Mouse (Mus musculus): Measurements from ENCODE around the gene Atg2b. TPM values are rescaled to one million over a fixed set of nuclear protein-coding genes. Genes with fewer than 3 reads are reported as not detected.

Gene Atg2b
- polyA plus RNA-seq, 1 experiment from 2014 or later = 16.6 TPM

GRCm38 (mm10) chr12:105655850-105656249 lies 29.2 kb downstream of the Atg2b start:
- 91% methylated on average over 7 of the region's 7 CpGs for WGBS
- H3K4me2 ChIP-seq (ENCODE audit: low read depth) = no peak overlapping the region

GRCm38 (mm10) chr12:105642770-105643321 lies 42.2 kb downstream of the Atg2b start:
- Histone ChIP-seq H3K4me1 (ENCODE audit: control insufficient read depth, insufficient read depth, low read length) (no peaks in the 10 kb centered on the region), H3K27ac (ENCODE audit: low read depth, low read length) (no peak overlapping the region), H3K4me3 (ENCODE audit: low read depth, low read length) (no peak overlapping the region), H3K27me3 (ENCODE audit: control insufficient read depth, insufficient read depth, low read length) (no peaks in the 10 kb centered on the region), H3K9me3 (ENCODE audit: control insufficient read depth, low read length) (no peaks in the 10 kb centered on the region), H3K4me2 (ENCODE audit: low read depth) (no peak overlapping the region), H3K9ac (ENCODE audit: low read length) (no peak overlapping the region), H3K36me3 (ENCODE audit: control insufficient read depth, insufficient read depth, low read length) (peaks cover 11% of the 10 kb centered on the region)
- no peak for DNase-seq (ENCODE audit: low spot score)
- WGBS = 94% methylated on average over 11 of the region's 11 CpGs
- ATAC-seq (ENCODE audit: insufficient read depth, low FRiP score, low TSS enrichment) = no peak

More at GRCm38 (mm10) chr12:105655850-105656249, 29.2 kb downstream of the Atg2b start:
- H3K4me1 ChIP-seq (ENCODE audit: control insufficient read depth, insufficient read depth, low read length) = no peaks in the 10 kb centered on the region
- H3K9me3 ChIP-seq (ENCODE audit: control insufficient read depth, low read length) = no peaks in the 10 kb centered on the region
- DNase-seq (ENCODE audit: low spot score) (no peak), ATAC-seq (ENCODE audit: insufficient read depth, low FRiP score, low TSS enrichment) (no peak)
- H3K36me3 ChIP-seq (ENCODE audit: control insufficient read depth, insufficient read depth, low read length) = peaks cover 9% of the 10 kb centered on the region
- no peaks in the 10 kb centered on the region for H3K27me3 ChIP-seq (ENCODE audit: control insufficient read depth, insufficient read depth, low read length)
- H3K27ac ChIP-seq (ENCODE audit: low read depth, low read length) = no peak overlapping the region
- H3K9ac ChIP-seq (ENCODE audit: low read length) = no peak overlapping the region
- H3K4me3 ChIP-seq (ENCODE audit: low read depth, low read length) = no peak overlapping the region

GRCm38 (mm10) chr12:105637554-105637953 lies 47.5 kb downstream of the Atg2b start:
- Histone ChIP-seq H3K36me3 (ENCODE audit: control insufficient read depth, insufficient read depth, low read length) (peaks cover 10% of the 10 kb centered on the region), H3K9me3 (ENCODE audit: control insufficient read depth, low read length) (no peaks in the 10 kb centered on the region), H3K27me3 (ENCODE audit: control insufficient read depth, insufficient read depth, low read length) (no peaks in the 10 kb centered on the region), H3K4me2 (ENCODE audit: low read depth) (no peak overlapping the region), H3K4me1 (ENCODE audit: control insufficient read depth, insufficient read depth, low read length) (no peaks in the 10 kb centered on the region), H3K27ac (ENCODE audit: low read depth, low read length) (no peak overlapping the region), H3K4me3 (ENCODE audit: low read depth, low read length) (no peak overlapping the region), H3K9ac (ENCODE audit: low read length) (no peak overlapping the region)
- no peak for DNase-seq (ENCODE audit: low spot score)
- no peak for ATAC-seq (ENCODE audit: insufficient read depth, low FRiP score, low TSS enrichment)
- 75% methylated on average over 4 of the region's 4 CpGs for WGBS

- H3K9me3 ChIP-seq (ENCODE audit: control insufficient read depth, low read length) = no peaks in the 10 kb centered on the region
- no peak for ATAC-seq (ENCODE audit: insufficient read depth, low FRiP score, low TSS enrichment)
- H3K27ac ChIP-seq (ENCODE audit: low read depth, low read length) = no peak overlapping the region
- H3K9ac ChIP-seq (ENCODE audit: low read length) = no peak overlapping the region
- peaks cover 10% of the 10 kb centered on the region for H3K36me3 ChIP-seq (ENCODE audit: control insufficient read depth, insufficient read depth, low read length)
- no peaks in the 10 kb centered on the region for H3K4me1 ChIP-seq (ENCODE audit: control insufficient read depth, insufficient read depth, low read length)
- 93% methylated on average over 9 of the region's 9 CpGs for WGBS
- H3K4me3 ChIP-seq (ENCODE audit: low read depth, low read length) = no peak overlapping the region
- DNase-seq (ENCODE audit: low spot score) = no peak
- no peak overlapping the region for H3K4me2 ChIP-seq (ENCODE audit: low read depth)
- H3K27me3 ChIP-seq (ENCODE audit: control insufficient read depth, insufficient read depth, low read length) = no peaks in the 10 kb centered on the region
Measured at GRCm38 (mm10) chr12:105636551-105636950, 48.5 kb downstream of the Atg2b start.

GRCm38 (mm10) chr12:105634374-105635067 lies 50.5 kb downstream of the Atg2b start:
- WGBS = 90% methylated on average over 13 of the region's 13 CpGs
- H3K4me2 ChIP-seq (ENCODE audit: low read depth) = no peak overlapping the region
- H3K27me3 ChIP-seq (ENCODE audit: control insufficient read depth, insufficient read depth, low read length) = no peaks in the 10 kb centered on the region
- no peaks in the 10 kb centered on the region for H3K4me1 ChIP-seq (ENCODE audit: control insufficient read depth, insufficient read depth, low read length)
- H3K4me3 ChIP-seq (ENCODE audit: low read depth, low read length) = no peak overlapping the region
- ATAC-seq (ENCODE audit: insufficient read depth, low FRiP score, low TSS enrichment) (no peak), DNase-seq (ENCODE audit: low spot score) (no peak)
- no peaks in the 10 kb centered on the region for H3K9me3 ChIP-seq (ENCODE audit: control insufficient read depth, low read length)
- H3K36me3 ChIP-seq (ENCODE audit: control insufficient read depth, insufficient read depth, low read length) = peaks cover 6% of the 10 kb centered on the region
- H3K27ac ChIP-seq (ENCODE audit: low read depth, low read length) = no peak overlapping the region
- no peak overlapping the region for H3K9ac ChIP-seq (ENCODE audit: low read length)

GRCm38 (mm10) chr12:105625798-105626197 lies 59.2 kb downstream of the Atg2b start:
- H3K9ac ChIP-seq (ENCODE audit: low read length) = no peak overlapping the region
- H3K4me1 ChIP-seq (ENCODE audit: control insufficient read depth, insufficient read depth, low read length) = no peaks in the 10 kb centered on the region
- 45% methylated on average over 7 of the region's 7 CpGs for WGBS
- H3K27me3 ChIP-seq (ENCODE audit: control insufficient read depth, insufficient read depth, low read length) = no peaks in the 10 kb centered on the region
- ATAC-seq (ENCODE audit: insufficient read depth, low FRiP score, low TSS enrichment) (no peak), DNase-seq (ENCODE audit: low spot score) (no peak)
- H3K4me2 ChIP-seq (ENCODE audit: low read depth) = no peak overlapping the region
- no peak overlapping the region for H3K27ac ChIP-seq (ENCODE audit: low read depth, low read length)
- H3K9me3 ChIP-seq (ENCODE audit: control insufficient read depth, low read length) = no peaks in the 10 kb centered on the region
- peaks cover 10% of the 10 kb centered on the region for H3K36me3 ChIP-seq (ENCODE audit: control insufficient read depth, insufficient read depth, low read length)
- no peak overlapping the region for H3K4me3 ChIP-seq (ENCODE audit: low read depth, low read length)

GRCm38 (mm10) chr12:105622981-105623539 lies 62.0 kb downstream of the Atg2b start:
- Histone ChIP-seq H3K4me3 (ENCODE audit: low read depth, low read length) (no peak overlapping the region), H3K9ac (ENCODE audit: low read length) (no peak overlapping the region), H3K36me3 (ENCODE audit: control insufficient read depth, insufficient read depth, low read length) (peaks cover 13% of the 10 kb centered on the region), H3K4me2 (ENCODE audit: low read depth) (no peak overlapping the region), H3K4me1 (ENCODE audit: control insufficient read depth, insufficient read depth, low read length) (no peaks in the 10 kb centered on the region), H3K27ac (ENCODE audit: low read depth, low read length) (no peak overlapping the region), H3K9me3 (ENCODE audit: control insufficient read depth, low read length) (no peaks in the 10 kb centered on the region), H3K27me3 (ENCODE audit: control insufficient read depth, insufficient read depth, low read length) (no peaks in the 10 kb centered on the region)
- ATAC-seq (ENCODE audit: insufficient read depth, low FRiP score, low TSS enrichment) (no peak), DNase-seq (ENCODE audit: low spot score) (no peak)
- WGBS = 66% methylated on average over 12 of the region's 12 CpGs

GRCm38 (mm10) chr12:105622048-105622447 lies 63.0 kb downstream of the Atg2b start:
- Histone ChIP-seq H3K27ac (ENCODE audit: low read depth, low read length) (no peak overlapping the region), H3K27me3 (ENCODE audit: control insufficient read depth, insufficient read depth, low read length) (no peaks in the 10 kb centered on the region), H3K4me1 (ENCODE audit: control insufficient read depth, insufficient read depth, low read length) (no peaks in the 10 kb centered on the region), H3K4me2 (ENCODE audit: low read depth) (no peak overlapping the region), H3K9ac (ENCODE audit: low read length) (no peak overlapping the region), H3K9me3 (ENCODE audit: control insufficient read depth, low read length) (no peaks in the 10 kb centered on the region), H3K4me3 (ENCODE audit: low read depth, low read length) (no peak overlapping the region), H3K36me3 (ENCODE audit: control insufficient read depth, insufficient read depth, low read length) (peaks cover 11% of the 10 kb centered on the region)
- WGBS = 97% methylated on average over 7 of the region's 7 CpGs
- no peak for DNase-seq (ENCODE audit: low spot score)
- ATAC-seq (ENCODE audit: insufficient read depth, low FRiP score, low TSS enrichment) = no peak

- no peak overlapping the region for H3K27ac ChIP-seq (ENCODE audit: low read depth, low read length)
- 89% methylated on average over 10 of the region's 10 CpGs for WGBS
- no peaks in the 10 kb centered on the region for H3K27me3 ChIP-seq (ENCODE audit: control insufficient read depth, insufficient read depth, low read length)
- H3K4me3 ChIP-seq (ENCODE audit: low read depth, low read length) = no peak overlapping the region
- no peak for ATAC-seq (ENCODE audit: insufficient read depth, low FRiP score, low TSS enrichment)
- no peaks in the 10 kb centered on the region for H3K9me3 ChIP-seq (ENCODE audit: control insufficient read depth, low read length)
- H3K4me2 ChIP-seq (ENCODE audit: low read depth) = no peak overlapping the region
- H3K36me3 ChIP-seq (ENCODE audit: control insufficient read depth, insufficient read depth, low read length) = no peaks in the 10 kb centered on the region; the same call in 1 of the 2 replicates
- no peak for DNase-seq (ENCODE audit: low spot score)
- no peak overlapping the region for H3K9ac ChIP-seq (ENCODE audit: low read length)
- no peaks in the 10 kb centered on the region for H3K4me1 ChIP-seq (ENCODE audit: control insufficient read depth, insufficient read depth, low read length)
Measured at GRCm38 (mm10) chr12:105613559-105613958, 71.5 kb downstream of the Atg2b start.

Measured in neural tube, embryonic 11.5 days (tissue).